Mouse (Mus musculus) bone marrow macrophage, adult 2 months (primary cell): Measurements from ENCODE around the gene Gm20388.

Source experiments
- CTCF ChIP-seq: IDR thresholded peaks from 2 replicates; pipeline ENCODE4 v1.5.1; 2012; ENCODE audit warnings: low read depth, mild to moderate bottlenecking, low read length, moderate library complexity
- POLR2A ChIP-seq: IDR thresholded peaks from 2 replicates; pipeline ENCODE4 v1.6.1; 2012; ENCODE audit warnings: mild to moderate bottlenecking, low read depth, low read length, borderline replicate concordance

DNA sequence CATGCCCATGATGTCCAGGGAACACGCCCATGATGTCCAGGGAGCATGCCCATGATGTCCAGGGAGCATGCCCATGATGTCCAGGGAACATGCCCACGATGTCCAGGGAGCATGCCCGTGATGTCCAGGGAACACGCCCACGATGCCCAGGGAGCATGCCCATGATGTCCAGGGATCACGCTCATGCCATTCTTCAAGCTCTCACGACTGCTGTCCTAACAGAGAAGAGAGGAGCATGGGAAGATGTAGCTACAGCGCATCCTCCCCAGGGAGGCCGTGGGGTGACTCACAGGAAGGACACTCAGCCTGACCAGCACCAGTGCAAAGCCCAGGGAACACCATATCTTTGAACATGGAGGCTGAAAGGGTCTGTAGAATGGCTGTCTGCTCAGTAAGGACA is 2245.3 kb downstream of the Gm20388 start:
- no peak for TF ChIP-seq CTCF
- TF ChIP-seq POLR2A: no peak
